Mouse (Mus musculus) heart, embryonic 16.5 days (tissue): ENCODE data around the gene Mettl27. TPM values are rescaled to one million over a fixed set of nuclear protein-coding genes. Genes with fewer than 3 reads are reported as not detected.

Source experiments
- polyA plus RNA-seq: library from polyadenylated mRNA; unstranded; fragments of >200 nt; fragmentation: Nextera tagmentation; extraction: Ambion mirVana; gene quantifications from 2 replicates; pipeline ENCODE4 v1.2.1, GENCODE M21; 2015

Gene Mettl27
- polyA plus RNA-seq, 1 experiment from 2014 or later = 9.1 TPM

Other genes with a start within 250 kb of the Mettl27 start
- 4.6 and 5.1 TPM in 2 replicates for gene Limk1, start 243.8 kb upstream of the Mettl27 start, polyA plus RNA-seq
- gene Eln, start 185.0 kb upstream of the Mettl27 start, polyA plus RNA-seq = 285 and 435 TPM in 2 replicates
- gene Tmem270, start 25.6 kb upstream of the Mettl27 start, polyA plus RNA-seq = not detected in 2 replicates
- gene Cldn13, start 16.8 kb upstream of the Mettl27 start, polyA plus RNA-seq = 0.70 and 0.84 TPM in 2 replicates
- 3.1 TPM in 2 replicates for gene Cldn4, start 14.6 kb downstream of the Mettl27 start, polyA plus RNA-seq
- 8.0 and 32.8 TPM in 2 replicates for gene Cldn3, start 53.8 kb downstream of the Mettl27 start, polyA plus RNA-seq
- gene Abhd11, start 76.8 kb downstream of the Mettl27 start, polyA plus RNA-seq = 74.5 and 78.6 TPM in 2 replicates
- gene Stx1a, start 91.1 kb downstream of the Mettl27 start, polyA plus RNA-seq = 6.0 and 7.4 TPM in 2 replicates
- gene Dnajc30, start 131.8 kb downstream of the Mettl27 start, polyA plus RNA-seq = 28.8 and 30.9 TPM in 2 replicates
- 59.7 and 70.4 TPM in 2 replicates for gene Bud23, start 132.6 kb downstream of the Mettl27 start, polyA plus RNA-seq
- 1.8 and 2.4 TPM in 2 replicates for gene Vps37d, start 145.9 kb downstream of the Mettl27 start, polyA plus RNA-seq
- gene Mlxipl, start 157.5 kb downstream of the Mettl27 start, polyA plus RNA-seq = 2.2 and 2.4 TPM in 2 replicates
- gene Tbl2, start 217.3 kb downstream of the Mettl27 start, polyA plus RNA-seq = 18.9 and 20.3 TPM in 2 replicates
- 40.1 and 47.7 TPM in 2 replicates for gene Bcl7b, start 235.9 kb downstream of the Mettl27 start, polyA plus RNA-seq